In genomic region chr7:43894836-43895235, GRCm38 (mm10) we compare ENCODE assay signal across 8 mouse cellular contexts. TPM values are rescaled to one million over a fixed set of nuclear protein-coding genes. Genes with fewer than 3 reads are reported as not detected.
A peak's percentile ranks its signal among the peaks of the same experiment; 100 is the strongest.
DNase-seq lines count a peak whose midpoint lies in the region; ATAC-seq and TF ChIP-seq lines count a peak whose summit lies in the region.

No protein-coding gene starts in this region.

- H3K4me1 ChIP-seq in cortical plate, adult 2 months (ENCODE audit: control insufficient read depth, insufficient read depth, low read length) = no peaks in the 10 kb centered on the region

- intact Hi-C loops in left cerebral cortex, adult 2 months (cut with DNase I) = loop anchor here (1.0 to 10.0 kb wide), 3 partner anchors 108 to 310 kb away; no protein-coding TSS in a partner anchor

- DNase-seq in adipocyte (ENCODE audit: low spot score) = peak; percentile 89
- peak; percentile 77 for DNase-seq in gastrocnemius, postnatal 10 days
- peak; percentile 82 for DNase-seq in induced T-regulatory cell, adult 2 months (ENCODE audit: low read depth)
- DNase-seq in left cerebral cortex, adult 2 months (ENCODE audit: extremely low spot score in 1 of 2, low spot score in 2 of 2) = peak; percentile 83 to 94
- peak; percentile 86 to 91 for DNase-seq in right cerebral cortex, postnatal 10 days (ENCODE audit: low spot score in 2 of 2)
- peak; percentile 63 for DNase-seq in urinary bladder, postnatal 10 days (ENCODE audit: low spot score)

- ATAC-seq in megakaryocyte progenitor cell, adult 5-6 weeks (replicated peaks; ENCODE audit: poor library complexity) = peak; percentile 91

- H3K4me3 ChIP-seq in cortical plate, adult 2 months (ENCODE audit: insufficient read depth, low read length) = no peak overlapping the region
- no peak overlapping the region for H3K4me3 ChIP-seq in left cerebral cortex, adult 2 months

- H3K27ac ChIP-seq in cortical plate, adult 2 months (ENCODE audit: insufficient read depth, low read length) = no peak overlapping the region
- H3K27ac ChIP-seq in left cerebral cortex, adult 2 months = no peak overlapping the region

- peak; percentile 94 for TF ChIP-seq CTCF in cortical plate, adult 2 months (IDR thresholded peaks at IDR 0.05; ENCODE audit: extremely low read depth, insufficient read depth, low read length)
- TF ChIP-seq CTCF in left cerebral cortex, adult 2 months (IDR thresholded peaks at IDR 0.05) = peak; percentile 93

- no peak for TF ChIP-seq POLR2A in cortical plate, adult 2 months (IDR thresholded peaks at IDR 0.05; ENCODE audit: extremely low read depth, insufficient read depth, low read length)

RNA-seq across cellular contexts. Expression of gene Klk4, which starts 13.9 kb away (rescaled TPM):
- polyA plus RNA-seq in cortical plate, adult 2 months (2012; rRNA removed) = not detected in 2 replicates
- not detected for total RNA-seq in gastrocnemius, postnatal 10 days (2021)
- total RNA-seq in left cerebral cortex, adult 2 months (2021) = not detected
- not detected in 2 replicates for total RNA-seq in megakaryocyte progenitor cell, adult 5-6 weeks (2015)
- not detected in 2 replicates for total RNA-seq in megakaryocyte progenitor cell, adult 5-6 weeks (2017)

RNA-seq across cellular contexts. Expression of gene Klk15, which starts 38.7 kb away (rescaled TPM):
- polyA plus RNA-seq in cortical plate, adult 2 months (2012; rRNA removed) = not detected in 2 replicates
- not detected for total RNA-seq in gastrocnemius, postnatal 10 days (2021)
- not detected for total RNA-seq in left cerebral cortex, adult 2 months (2021)
- total RNA-seq in megakaryocyte progenitor cell, adult 5-6 weeks (2015) = not detected in 2 replicates
- not detected in 2 replicates for total RNA-seq in megakaryocyte progenitor cell, adult 5-6 weeks (2017)

RNA-seq across cellular contexts. Expression of gene Klk5, which starts 53.1 kb away (rescaled TPM):
- not detected in 2 replicates for polyA plus RNA-seq in cortical plate, adult 2 months (2012; rRNA removed)
- not detected for total RNA-seq in gastrocnemius, postnatal 10 days (2021)
- total RNA-seq in left cerebral cortex, adult 2 months (2021) = not detected
- not detected in 2 replicates for total RNA-seq in megakaryocyte progenitor cell, adult 5-6 weeks (2015)
- total RNA-seq in megakaryocyte progenitor cell, adult 5-6 weeks (2017) = not detected in 2 replicates

RNA-seq across cellular contexts. Expression of gene Klk1b8, which starts 55.6 kb away (rescaled TPM):
- polyA plus RNA-seq in cortical plate, adult 2 months (2012; rRNA removed) = not detected in 2 replicates
- not detected for total RNA-seq in gastrocnemius, postnatal 10 days (2021)
- total RNA-seq in left cerebral cortex, adult 2 months (2021) = not detected
- not detected in 2 replicates for total RNA-seq in megakaryocyte progenitor cell, adult 5-6 weeks (2015)
- not detected in 2 replicates for total RNA-seq in megakaryocyte progenitor cell, adult 5-6 weeks (2017)
